In the genomic region with DNA sequence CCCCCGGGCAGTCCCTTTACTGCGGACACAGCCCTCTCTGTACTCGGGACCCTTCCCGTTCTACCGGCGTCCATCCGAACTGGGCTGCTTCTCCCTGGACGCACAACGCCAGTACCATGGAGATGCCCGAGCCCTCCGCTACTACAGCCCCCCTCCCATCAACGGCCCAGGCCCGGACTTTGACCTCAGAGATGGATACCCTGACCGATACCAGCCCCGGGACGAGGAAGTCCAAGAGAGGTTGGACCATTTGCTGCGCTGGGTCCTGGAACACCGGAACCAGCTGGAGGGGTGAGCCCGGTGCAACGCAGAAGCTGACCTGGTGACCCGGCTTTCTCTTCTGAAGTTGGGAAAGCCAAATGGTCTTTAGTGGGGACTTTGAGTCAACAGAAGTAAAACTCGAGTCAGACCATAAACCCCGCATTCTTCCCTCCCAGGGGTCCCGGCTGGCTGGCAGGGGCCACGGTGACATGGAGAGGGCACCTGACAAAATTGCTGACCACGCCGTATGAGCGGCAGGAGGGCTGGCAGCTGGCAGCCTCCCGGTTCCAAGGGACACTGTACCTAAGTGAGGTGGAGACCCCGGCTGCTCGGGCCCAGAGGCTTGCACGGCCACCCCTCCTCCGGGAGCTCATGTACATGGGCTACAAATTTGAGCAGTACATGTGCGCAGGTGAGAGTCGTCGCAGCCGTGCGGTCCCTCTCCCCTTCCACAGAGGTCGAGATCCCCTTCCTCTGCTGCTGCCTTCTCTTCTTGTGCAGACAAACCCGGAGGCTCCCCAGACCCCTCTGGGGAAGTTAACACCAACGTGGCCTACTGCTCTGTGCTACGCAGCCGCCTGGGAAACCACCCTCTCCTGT, we compare ENCODE assay signal across 8 mouse cellular contexts. TPM values are rescaled to one million over a fixed set of nuclear protein-coding genes. Genes with fewer than 3 reads are reported as not detected.
DNase-seq lines count a peak whose midpoint lies in the region; ATAC-seq lines count a peak whose summit lies in the region.

No protein-coding gene starts in this region.

- H3K27ac ChIP-seq in brown adipose tissue, adult 24 weeks (replicated peaks; ENCODE audit: low read depth, low read length), result peak overlapping the region; percentile 39
- H3K27ac ChIP-seq in heart, embryonic 16.5 days (ENCODE audit: low read length), result peak overlapping the region; percentile 59
- peak overlapping the region; percentile 78; the same call in 1 of the 2 replicates for H3K27ac ChIP-seq in limb, embryonic 13.5 days
- peak overlapping the region; percentile 84 for H3K27ac ChIP-seq in neural tube, embryonic 15.5 days (replicated peaks)

- peak overlapping the region; percentile 75 for H3K9ac ChIP-seq in heart, embryonic 16.5 days (ENCODE audit: low read length)
- H3K9ac ChIP-seq in limb, embryonic 13.5 days, result peak overlapping the region; percentile 85
- peak overlapping the region; percentile 79 for H3K9ac ChIP-seq in neural tube, embryonic 15.5 days (replicated peaks)

- 35% methylated on average over 43 of the region's 43 CpGs for WGBS in heart, embryonic 16.5 days
- 32% methylated on average over 43 of the region's 43 CpGs for WGBS in limb, embryonic 13.5 days
- WGBS in neural tube, embryonic 15.5 days, result 35% methylated on average over 43 of the region's 43 CpGs

- peak; percentile 28 for DNase-seq in layer of hippocampus, adult 11-12 months (ENCODE audit: low spot score)
- DNase-seq in layer of hippocampus, adult 9-11 months, result no peak
- DNase-seq in layer of hippocampus, postnatal 14 days (ENCODE audit: low spot score in 2 of 2), result no peak

- 0 out of 2 replicates have a peak, but pooled peaks cover 4% of the 10 kb centered on the region for H3K4me1 ChIP-seq in brown adipose tissue, adult 24 weeks (ENCODE audit: control insufficient read depth, insufficient read depth, insufficient read length, low read length)
- peaks cover 18% of the 10 kb centered on the region for H3K4me1 ChIP-seq in heart, embryonic 16.5 days (ENCODE audit: control insufficient read depth, insufficient read depth, low read length)
- H3K4me1 ChIP-seq in limb, embryonic 13.5 days, result peaks cover 23% of the 10 kb centered on the region
- peaks cover 38% of the 10 kb centered on the region for H3K4me1 ChIP-seq in neural tube, embryonic 15.5 days

- no peaks in the 10 kb centered on the region for H3K27me3 ChIP-seq in heart, embryonic 16.5 days (ENCODE audit: control insufficient read depth, insufficient read depth, low read length)
- no peaks in the 10 kb centered on the region for H3K27me3 ChIP-seq in limb, embryonic 13.5 days
- H3K27me3 ChIP-seq in neural tube, embryonic 15.5 days (replicated peaks), result no peaks in the 10 kb centered on the region

- peak overlapping the region; percentile 83 for H3K4me3 ChIP-seq in brown adipose tissue, adult 24 weeks (ENCODE audit: insufficient read depth, low read depth, low read length)
- H3K4me3 ChIP-seq in heart, embryonic 16.5 days (ENCODE audit: low read length), result peak overlapping the region; percentile 81
- H3K4me3 ChIP-seq in limb, embryonic 13.5 days, result peak overlapping the region; percentile 79
- H3K4me3 ChIP-seq in neural tube, embryonic 15.5 days (replicated peaks), result peak overlapping the region; percentile 86

- peak overlapping the region; percentile 98 for H3K4me2 ChIP-seq in heart, embryonic 16.5 days (ENCODE audit: low read depth, low read length)
- H3K4me2 ChIP-seq in limb, embryonic 13.5 days (replicated peaks), result peak overlapping the region; percentile 100
- peak overlapping the region; percentile 95 for H3K4me2 ChIP-seq in neural tube, embryonic 15.5 days

- no peak for ATAC-seq in heart, embryonic 16.5 days (replicated peaks; ENCODE audit: extremely low read depth, insufficient read depth, low FRiP score)
- ATAC-seq in limb, embryonic 13.5 days (ENCODE audit: low FRiP score, low read depth), result no peak
- ATAC-seq in neural tube, embryonic 15.5 days (ENCODE audit: low FRiP score), result peak; percentile 32; the same call in 1 of the 2 replicates
- ATAC-seq in granulocyte monocyte progenitor cell, adult 5-6 weeks (replicated peaks; ENCODE audit: poor library complexity, severe bottlenecking), result no peak

- H3K36me3 ChIP-seq in heart, embryonic 16.5 days (ENCODE audit: control insufficient read depth, insufficient read depth), result peaks cover 18% of the 10 kb centered on the region
- H3K36me3 ChIP-seq in limb, embryonic 13.5 days, result peaks cover 52% of the 10 kb centered on the region
- peaks cover 54% of the 10 kb centered on the region for H3K36me3 ChIP-seq in neural tube, embryonic 15.5 days

- no peaks in the 10 kb centered on the region for H3K9me3 ChIP-seq in heart, embryonic 16.5 days (replicated peaks; ENCODE audit: control insufficient read depth, low read length)
- no peaks in the 10 kb centered on the region for H3K9me3 ChIP-seq in limb, embryonic 13.5 days
- H3K9me3 ChIP-seq in neural tube, embryonic 15.5 days (replicated peaks), result no peaks in the 10 kb centered on the region

RNA-seq across cellular contexts. Expression of a gene that starts 0.9 kb away (rescaled TPM):
- 15.3 and 17.2 TPM in 2 replicates for polyA plus RNA-seq in brown adipose tissue, adult 24 weeks (2012; ENCODE audit: insufficient read depth, insufficient read length, missing spikeins)
- 37.7 and 38.6 TPM in 2 replicates for polyA plus RNA-seq in heart, embryonic 16.5 days (2015; fragmentation: Nextera tagmentation; extraction: Ambion mirVana)
- 62.8 and 74.3 TPM in 2 replicates for polyA plus RNA-seq in limb, embryonic 13.5 days (2015; fragmentation: Nextera tagmentation; extraction: Ambion mirVana)
- polyA plus RNA-seq in neural tube, embryonic 15.5 days (2015; fragmentation: Nextera tagmentation; extraction: Ambion mirVana), result 58.9 and 64.8 TPM in 2 replicates
- total RNA-seq in granulocyte monocyte progenitor cell, adult 5-6 weeks (2014; fragmentation: Nextera tagmentation), result 28.3 and 50.7 TPM in 2 replicates
- 30.2 and 32.1 TPM in 2 replicates for total RNA-seq in granulocyte monocyte progenitor cell, adult 5-6 weeks (2017)
- 10 to 100 TPM; 35.9 to 39.3 TPM for total RNA-seq in layer of hippocampus, postnatal 14 days (2021)

RNA-seq across cellular contexts. Expression of a gene that starts 0.9 kb away (rescaled TPM):
- polyA plus RNA-seq in brown adipose tissue, adult 24 weeks (2012; ENCODE audit: insufficient read depth, insufficient read length, missing spikeins), result 18.5 and 20.3 TPM in 2 replicates
- 17.1 and 24.4 TPM in 2 replicates for polyA plus RNA-seq in heart, embryonic 16.5 days (2015; fragmentation: Nextera tagmentation; extraction: Ambion mirVana)
- polyA plus RNA-seq in limb, embryonic 13.5 days (2015; fragmentation: Nextera tagmentation; extraction: Ambion mirVana), result 28.2 and 28.7 TPM in 2 replicates
- polyA plus RNA-seq in neural tube, embryonic 15.5 days (2015; fragmentation: Nextera tagmentation; extraction: Ambion mirVana), result 40.0 and 41.6 TPM in 2 replicates
- total RNA-seq in granulocyte monocyte progenitor cell, adult 5-6 weeks (2014; fragmentation: Nextera tagmentation), result 24.0 and 47.6 TPM in 2 replicates
- total RNA-seq in granulocyte monocyte progenitor cell, adult 5-6 weeks (2017), result 23.1 and 29.0 TPM in 2 replicates
- total RNA-seq in layer of hippocampus, postnatal 14 days (2021), result 10 to 100 TPM; 59.6 to 62.9 TPM

RNA-seq across cellular contexts. Expression of a gene that starts 12.3 kb away (rescaled TPM):
- polyA plus RNA-seq in brown adipose tissue, adult 24 weeks (2012; ENCODE audit: insufficient read depth, insufficient read length, missing spikeins), result 15.1 and 24.6 TPM in 2 replicates
- 32.9 and 33.9 TPM in 2 replicates for polyA plus RNA-seq in heart, embryonic 16.5 days (2015; fragmentation: Nextera tagmentation; extraction: Ambion mirVana)
- polyA plus RNA-seq in limb, embryonic 13.5 days (2015; fragmentation: Nextera tagmentation; extraction: Ambion mirVana), result 54.0 and 55.2 TPM in 2 replicates
- 56.6 and 57.4 TPM in 2 replicates for polyA plus RNA-seq in neural tube, embryonic 15.5 days (2015; fragmentation: Nextera tagmentation; extraction: Ambion mirVana)
- total RNA-seq in granulocyte monocyte progenitor cell, adult 5-6 weeks (2014; fragmentation: Nextera tagmentation), result 31.1 and 48.4 TPM in 2 replicates
- 29.3 and 43.9 TPM in 2 replicates for total RNA-seq in granulocyte monocyte progenitor cell, adult 5-6 weeks (2017)
- total RNA-seq in layer of hippocampus, postnatal 14 days (2021), result 10 to 100 TPM; 70.8 to 76.4 TPM

RNA-seq across cellular contexts. Expression of a gene that starts 12.5 kb away (rescaled TPM):
- 25.0 and 41.5 TPM in 2 replicates for polyA plus RNA-seq in brown adipose tissue, adult 24 weeks (2012; ENCODE audit: insufficient read depth, insufficient read length, missing spikeins)
- polyA plus RNA-seq in heart, embryonic 16.5 days (2015; fragmentation: Nextera tagmentation; extraction: Ambion mirVana), result 57.5 and 64.3 TPM in 2 replicates
- polyA plus RNA-seq in limb, embryonic 13.5 days (2015; fragmentation: Nextera tagmentation; extraction: Ambion mirVana), result 114 and 126 TPM in 2 replicates
- 77.4 and 77.8 TPM in 2 replicates for polyA plus RNA-seq in neural tube, embryonic 15.5 days (2015; fragmentation: Nextera tagmentation; extraction: Ambion mirVana)
- total RNA-seq in granulocyte monocyte progenitor cell, adult 5-6 weeks (2014; fragmentation: Nextera tagmentation), result 53.3 and 54.5 TPM in 2 replicates
- 37.1 and 57.3 TPM in 2 replicates for total RNA-seq in granulocyte monocyte progenitor cell, adult 5-6 weeks (2017)
- total RNA-seq in layer of hippocampus, postnatal 14 days (2021), result 10 to 100 TPM; 29.6 to 30.9 TPM

RNA-seq across cellular contexts. Expression of a gene that starts 24.6 kb away (rescaled TPM):
- 29.3 and 35.1 TPM in 2 replicates for polyA plus RNA-seq in brown adipose tissue, adult 24 weeks (2012; ENCODE audit: insufficient read depth, insufficient read length, missing spikeins)
- polyA plus RNA-seq in heart, embryonic 16.5 days (2015; fragmentation: Nextera tagmentation; extraction: Ambion mirVana), result 1.7 and 2.5 TPM in 2 replicates
- 1.9 and 2.0 TPM in 2 replicates for polyA plus RNA-seq in limb, embryonic 13.5 days (2015; fragmentation: Nextera tagmentation; extraction: Ambion mirVana)
- 2.4 and 5.9 TPM in 2 replicates for polyA plus RNA-seq in neural tube, embryonic 15.5 days (2015; fragmentation: Nextera tagmentation; extraction: Ambion mirVana)
- not detected in 2 replicates for total RNA-seq in granulocyte monocyte progenitor cell, adult 5-6 weeks (2014; fragmentation: Nextera tagmentation)
- total RNA-seq in granulocyte monocyte progenitor cell, adult 5-6 weeks (2017), result not detected in 2 replicates
- total RNA-seq in layer of hippocampus, postnatal 14 days (2021), result under 1 TPM in 1 of 2 experiments, not detected in 1; 0.23 TPM
